Comparison of ENCODE assay signal across 31 mouse cellular contexts in the genomic region with DNA sequence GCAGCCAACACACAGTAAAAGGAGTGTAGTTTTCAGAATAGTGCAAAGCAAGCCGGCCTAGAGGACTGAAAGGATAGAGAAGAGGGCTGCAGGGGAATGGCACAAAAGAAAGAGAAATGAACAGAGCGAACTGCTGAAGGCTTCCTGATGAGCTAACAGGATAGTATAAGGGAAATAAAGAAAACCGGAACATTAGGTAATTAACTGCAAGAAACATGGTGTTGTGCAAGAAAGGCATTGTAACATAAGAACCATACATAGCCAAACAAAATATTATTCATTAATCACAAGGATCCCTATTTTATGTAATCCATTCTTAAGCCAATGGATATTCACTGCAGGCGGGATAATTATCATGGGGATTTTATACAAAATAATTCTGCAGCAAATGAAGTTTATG. TPM values are rescaled to one million over a fixed set of nuclear protein-coding genes. Genes with fewer than 3 reads are reported as not detected.
DNase-seq lines count a peak whose midpoint lies in the region; ATAC-seq and TF ChIP-seq lines count a peak whose summit lies in the region.
"Had no signal": no experiment of that assay in that cellular context is flagged by ENCODE, and none has a peak within 500 bp of the region (broad histone marks: within the 10 kb centered on the region; RNA-seq: fewer than 3 reads in every experiment).

No protein-coding gene starts in this region.

- no peak overlapping the region for H3K9ac ChIP-seq in liver, postnatal 0 days (replicated peaks)
- H3K9ac ChIP-seq: embryonic facial prominence, embryonic 13.5 days; embryonic facial prominence, embryonic 15.5 days; forebrain, embryonic 13.5 days; forebrain, embryonic 15.5 days; forebrain, postnatal 0 days had no signal

- no peak for TF ChIP-seq EP300 in liver, postnatal 0 days (IDR thresholded peaks at IDR 0.05; ENCODE audit: low read depth)

- no peak overlapping the region for H3K27ac ChIP-seq in liver, postnatal 0 days (ENCODE audit: low read depth)
- peak overlapping the region; percentile 45; the same call in 1 of the 2 replicates for H3K27ac ChIP-seq in bone marrow, adult 2 months (ENCODE audit: control insufficient read depth, insufficient read depth, low read depth, low read length, poor library complexity)
- H3K27ac ChIP-seq: embryonic facial prominence, embryonic 13.5 days; embryonic facial prominence, embryonic 15.5 days; forebrain, embryonic 13.5 days; forebrain, embryonic 15.5 days had no signal

- TF ChIP-seq POLR2A in bone marrow, adult 2 months (IDR thresholded peaks at IDR 0.05; ENCODE audit: borderline replicate concordance, control insufficient read depth, low read depth, low read length) = no peak

- no peak for TF ChIP-seq CTCF in liver, postnatal 0 days (IDR thresholded peaks at IDR 0.05; ENCODE audit: low read depth)
- TF ChIP-seq CTCF in bone marrow, adult 2 months (IDR thresholded peaks at IDR 0.05; ENCODE audit: control insufficient read depth, insufficient read depth, low read length) = no peak

- WGBS in liver, postnatal 0 days (ENCODE audit: insufficient replicate concordance) = 76% methylated on average over 4 of the region's 4 CpGs
- 45% methylated on average over 4 of the region's 4 CpGs for WGBS in bone marrow, adult 2 months

- no peaks in the 10 kb centered on the region for H3K9me3 ChIP-seq in liver, postnatal 0 days (ENCODE audit: low read length)
- H3K9me3 ChIP-seq: embryonic facial prominence, embryonic 13.5 days; embryonic facial prominence, embryonic 15.5 days; forebrain, embryonic 13.5 days; forebrain, embryonic 15.5 days; G1E had no signal

- peak overlapping the region; percentile 29; the same call in 1 of the 2 replicates for H3K4me2 ChIP-seq in liver, postnatal 0 days (ENCODE audit: low read depth, low read length)
- H3K4me2 ChIP-seq: embryonic facial prominence, embryonic 13.5 days; embryonic facial prominence, embryonic 15.5 days; forebrain, embryonic 13.5 days; forebrain, embryonic 15.5 days had no signal

- no peaks in the 10 kb centered on the region for H3K36me3 ChIP-seq in liver, postnatal 0 days (replicated peaks; ENCODE audit: insufficient read depth, low read length)
- H3K36me3 ChIP-seq: embryonic facial prominence, embryonic 13.5 days; embryonic facial prominence, embryonic 15.5 days; forebrain, embryonic 15.5 days; G1E had no signal

- ATAC-seq in liver, postnatal 0 days = no peak
- peak; percentile 80 for ATAC-seq in megakaryocyte, adult 5-6 weeks (ENCODE audit: poor library complexity, severe bottlenecking)
- ATAC-seq in activated CD4-positive, CD25-positive, alpha-beta regulatory T cell, adult 4 months = no peak
- ATAC-seq: CD4-positive, CD25-positive, alpha-beta regulatory T cell, adult 4 months; forebrain, embryonic 13.5 days; forebrain, embryonic 15.5 days; forebrain, postnatal 0 days had no signal

- H3K27me3 ChIP-seq in liver, postnatal 0 days (ENCODE audit: insufficient read depth, low read length) = no peaks in the 10 kb centered on the region
- H3K27me3 ChIP-seq: CH12.LX; embryonic facial prominence, embryonic 13.5 days; embryonic facial prominence, embryonic 15.5 days; forebrain, embryonic 13.5 days; forebrain, embryonic 15.5 days had no signal

- H3K4me1 ChIP-seq in liver, postnatal 0 days (ENCODE audit: insufficient read depth) = no peaks in the 10 kb centered on the region
- no peaks in the 10 kb centered on the region; the same call in 1 of the 2 replicates for H3K4me1 ChIP-seq in bone marrow, adult 2 months (ENCODE audit: control insufficient read depth, insufficient read depth, low read length)
- H3K4me1 ChIP-seq: embryonic facial prominence, embryonic 13.5 days; embryonic facial prominence, embryonic 15.5 days; forebrain, embryonic 13.5 days; forebrain, embryonic 15.5 days had no signal

- no peak overlapping the region for H3K4me3 ChIP-seq in liver, postnatal 0 days (ENCODE audit: low read depth, low read length)
- peak overlapping the region; percentile 25 for H3K4me3 ChIP-seq in bone marrow, adult 2 months (replicated peaks; ENCODE audit: control insufficient read depth, low read depth, low read length)
- H3K4me3 ChIP-seq: embryonic facial prominence, embryonic 13.5 days; embryonic facial prominence, embryonic 15.5 days; erythroblast, embryonic 14.5 days; forebrain, embryonic 13.5 days; forebrain, embryonic 15.5 days had no signal

- DNase-seq in liver, postnatal 0 days = no peak
- no peak for DNase-seq in liver
- peak; percentile 56 for DNase-seq in gonadal fat pad, adult 2 months (ENCODE audit: low read depth)
- DNase-seq in thymus, postnatal 25 days = no peak
- no peak for DNase-seq in Muller cell, postnatal 12 days (ENCODE audit: inconsistent ontology term)
- DNase-seq: adrenal gland, adult 8-10 months; adrenal gland, postnatal 14 days; adrenal gland, postnatal 36 days; B cell, adult 2 months; cerebellum, adult 11 months; cerebellum, adult 18-20 months; cerebellum, adult 8-10 months; cerebellum, adult 9-11 months; cerebellum, postnatal 14 days; cerebellum, postnatal 36 days; embryo, embryonic 11 days; forebrain, postnatal 0 days had no signal

RNA-seq across cellular contexts. Expression of gene Ptgdr, which starts 45.0 kb away (rescaled TPM):
- not detected in 2 replicates for polyA plus RNA-seq in liver, postnatal 0 days (2015; fragmentation: Nextera tagmentation; extraction: Ambion mirVana)
- polyA plus RNA-seq in bone marrow, adult 2 months (2011; ENCODE audit: insufficient read depth, insufficient read length, low replicate concordance, missing spikeins) = not detected in 2 replicates
- 0.05 TPM in 1 of 2 replicates, not detected in the other for polyA plus RNA-seq in gonadal fat pad, adult 2 months (2012; rRNA removed)
- total RNA-seq in megakaryocyte, adult 5-6 weeks (2015) = 0.30 TPM in 1 of 2 replicates, not detected in the other
- 0.20 and 0.22 TPM in 2 replicates for total RNA-seq in megakaryocyte, adult 5-6 weeks (2017)
- not detected for polyA plus RNA-seq in activated CD4-positive, CD25-positive, alpha-beta regulatory T cell, adult 4 months (2017; shearing (Covaris generic))
- total RNA-seq: adrenal gland, adult 18-20 months; adrenal gland, adult 8-10 months; adrenal gland, postnatal 14 days; adrenal gland, postnatal 36 days; CH12.LX; common myeloid progenitor, adult 5-6 weeks had no signal
- polyA plus RNA-seq: CD4-positive, CD25-positive, alpha-beta regulatory T cell, adult 4 months; erythroblast, embryonic 14.5 days; forebrain, embryonic 11.5 days; G1E had no signal
